Mouse (Mus musculus): Measurements from ENCODE around the gene Rplp0. TPM values are rescaled to one million over a fixed set of nuclear protein-coding genes. Genes with fewer than 3 reads are reported as not detected.

Rplp0 gene
- polyA plus RNA-seq, 1 experiment from 2014 or later = 1,345 TPM

DNA sequence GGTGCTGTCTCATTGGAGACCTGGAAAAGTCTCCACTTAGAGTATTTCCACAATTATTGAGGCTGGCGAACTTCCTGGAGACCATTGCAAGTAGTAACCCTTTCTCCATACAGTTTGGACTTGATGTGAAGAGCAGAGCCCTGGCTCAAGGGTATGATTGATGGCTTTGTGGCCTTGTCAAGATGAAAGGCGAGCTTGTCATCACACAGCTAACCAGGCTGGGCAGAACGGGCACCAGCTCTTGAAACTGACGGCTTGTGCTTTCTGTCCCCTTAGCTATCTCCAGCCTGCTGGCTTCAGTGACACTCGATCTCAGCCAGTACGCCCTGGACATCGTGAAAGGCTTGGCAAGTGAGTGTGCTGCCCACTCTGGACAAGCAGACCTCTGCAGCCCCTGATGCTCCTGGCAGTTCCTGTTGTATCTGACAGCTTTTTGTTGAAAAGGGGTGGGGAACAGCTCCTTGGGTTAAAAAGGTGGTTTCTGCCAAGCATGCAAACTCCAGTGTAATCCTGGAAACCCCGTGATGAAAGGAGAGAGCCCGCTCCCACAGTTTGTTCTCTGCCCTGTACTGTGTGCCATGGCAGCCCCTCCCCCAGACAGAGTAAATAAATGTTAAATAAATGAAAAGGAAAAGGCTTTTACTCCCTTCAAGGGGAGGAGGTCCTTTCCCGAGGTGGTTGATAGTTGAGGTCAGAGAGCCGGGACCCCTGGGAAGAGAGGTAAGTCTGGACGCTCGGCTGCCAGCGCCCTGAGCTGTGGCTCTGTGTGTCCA is 21.1 kb downstream of the Rplp0 start:
- H3K27me3 ChIP-seq (ENCODE audit: insufficient read depth, poor library complexity, severe bottlenecking) = no peaks in the 10 kb centered on the region
- no peak overlapping the region for H3K4me3 ChIP-seq
- no peak overlapping the region for H3K27ac ChIP-seq
- 0 out of 2 replicates have a peak, but pooled peaks cover 11% of the 10 kb centered on the region for H3K9me3 ChIP-seq
- 0 out of 2 replicates have a peak, but pooled peaks cover 7% of the 10 kb centered on the region for H3K4me1 ChIP-seq
- no peak for DNase-seq (ENCODE audit: low spot score)
- WGBS = 80% methylated on average over 14 of the region's 14 CpGs
- H3K36me3 ChIP-seq = peaks cover 97% of the 10 kb centered on the region

DNA sequence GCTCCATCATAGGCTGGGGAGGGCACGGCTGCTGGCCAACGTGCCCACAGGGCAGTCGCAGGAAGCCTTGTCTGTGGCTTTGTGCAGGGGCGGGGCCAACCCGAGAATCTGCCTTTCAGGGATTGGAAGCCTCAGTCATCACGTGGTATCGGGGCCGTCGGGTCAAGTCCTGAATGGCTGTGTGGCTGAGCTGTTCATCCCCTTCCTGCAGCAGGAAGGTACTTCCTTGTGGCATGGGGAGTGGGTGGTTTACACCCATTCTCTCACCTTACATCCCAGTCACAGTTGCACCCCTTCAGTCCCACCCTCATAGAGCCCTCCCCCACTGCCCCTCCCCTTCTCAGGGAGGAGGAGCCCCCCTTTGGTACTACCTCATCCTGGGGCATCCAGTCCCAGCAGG is 22.4 kb downstream of the Rplp0 start:
- no peak overlapping the region for H3K27ac ChIP-seq
- no peak for DNase-seq (ENCODE audit: low spot score)
- WGBS = 92% methylated on average over 9 of the region's 9 CpGs
- no peaks in the 10 kb centered on the region for H3K27me3 ChIP-seq (ENCODE audit: insufficient read depth, poor library complexity, severe bottlenecking)
- 0 out of 2 replicates have a peak, but pooled peaks cover 11% of the 10 kb centered on the region for H3K9me3 ChIP-seq
- no peak overlapping the region for H3K4me3 ChIP-seq
- 0 out of 2 replicates have a peak, but pooled peaks cover 7% of the 10 kb centered on the region for H3K4me1 ChIP-seq
- peaks cover 98% of the 10 kb centered on the region for H3K36me3 ChIP-seq

DNA sequence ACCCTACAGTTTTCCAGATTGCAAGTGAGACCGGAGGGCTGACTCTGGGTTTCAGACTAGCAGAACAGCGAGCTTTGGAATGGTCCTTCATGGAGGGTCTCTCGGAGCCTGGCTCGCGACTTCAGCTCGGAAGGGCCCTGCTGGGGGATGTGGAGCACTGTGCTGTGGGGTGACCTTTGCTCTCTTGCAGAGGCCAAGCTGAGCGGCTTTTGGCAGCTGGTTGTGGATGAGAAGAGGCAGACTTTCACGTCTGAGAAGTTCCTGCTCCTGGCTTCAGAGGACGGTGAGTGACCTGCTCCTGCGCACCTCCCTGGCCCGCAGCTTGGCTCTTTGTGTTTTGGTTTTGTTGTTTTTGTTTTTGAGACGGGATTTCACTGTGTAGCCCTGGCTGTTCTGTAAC is 26.3 kb downstream of the Rplp0 start:
- no peak for DNase-seq (ENCODE audit: low spot score)
- Histone ChIP-seq H3K27ac (no peak overlapping the region), H3K36me3 (peaks cover 97% of the 10 kb centered on the region), H3K4me1 (0 out of 2 replicates have a peak, but pooled peaks cover 3% of the 10 kb centered on the region), H3K27me3 (ENCODE audit: insufficient read depth, poor library complexity, severe bottlenecking) (no peaks in the 10 kb centered on the region), H3K9me3 (0 out of 2 replicates have a peak, but pooled peaks cover 11% of the 10 kb centered on the region), H3K4me3 (no peak overlapping the region)
- WGBS = 90% methylated on average over 12 of the region's 12 CpGs

DNA sequence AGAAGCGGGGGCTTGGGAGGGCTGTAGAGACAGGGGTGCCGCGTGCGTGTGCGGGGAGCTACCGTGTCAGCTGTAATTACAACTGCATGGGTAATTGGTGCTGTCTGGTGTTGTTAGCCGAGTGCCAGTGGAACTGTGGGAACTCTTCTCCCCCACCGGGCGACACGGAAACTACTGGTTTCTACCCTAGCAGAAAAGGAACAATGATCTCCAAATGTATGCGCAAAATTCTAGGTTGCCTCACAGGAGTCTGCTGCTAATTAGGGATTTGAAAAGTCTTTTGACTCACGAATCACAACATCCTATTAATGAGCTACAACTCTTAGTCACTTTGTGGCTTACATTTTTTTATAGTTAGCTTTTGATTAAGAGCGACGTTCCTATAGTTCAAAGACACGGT is 26.9 kb downstream of the Rplp0 start:
- WGBS = 94% methylated on average over 15 of the region's 15 CpGs
- DNase-seq (ENCODE audit: low spot score) = no peak
- H3K27ac ChIP-seq = no peak overlapping the region
- H3K27me3 ChIP-seq (ENCODE audit: insufficient read depth, poor library complexity, severe bottlenecking) = no peaks in the 10 kb centered on the region
- 0 out of 2 replicates have a peak, but pooled peaks cover 11% of the 10 kb centered on the region for H3K9me3 ChIP-seq
- peaks cover 97% of the 10 kb centered on the region for H3K36me3 ChIP-seq
- H3K4me1 ChIP-seq = no peaks in the 10 kb centered on the region
- H3K4me3 ChIP-seq = no peak overlapping the region

DNA sequence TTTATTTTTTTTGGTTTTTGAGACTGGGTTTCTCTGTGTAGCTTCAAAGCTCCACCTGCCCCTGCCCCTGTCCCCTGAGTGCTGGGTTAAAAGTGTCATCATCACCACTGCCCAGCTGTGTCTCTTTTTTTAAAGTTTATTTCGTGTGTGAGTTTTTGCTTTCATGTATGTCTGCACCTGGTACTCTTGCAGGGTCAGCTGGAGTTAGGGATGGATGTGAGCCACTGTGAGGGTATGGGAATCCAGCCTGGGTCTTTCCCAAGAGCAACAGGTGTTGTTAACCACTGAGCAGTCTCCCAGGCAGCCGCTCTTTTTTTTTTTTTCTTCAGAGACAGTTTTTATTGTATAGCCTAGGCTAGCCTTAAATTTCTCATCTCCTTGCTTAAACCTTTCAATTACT is 27.5 kb downstream of the Rplp0 start:
- Histone ChIP-seq H3K27ac (no peak overlapping the region), H3K36me3 (peaks cover 97% of the 10 kb centered on the region), H3K27me3 (ENCODE audit: insufficient read depth, poor library complexity, severe bottlenecking) (no peaks in the 10 kb centered on the region), H3K4me1 (no peaks in the 10 kb centered on the region), H3K4me3 (no peak overlapping the region), H3K9me3 (0 out of 2 replicates have a peak, but pooled peaks cover 10% of the 10 kb centered on the region)
- no peak for DNase-seq (ENCODE audit: low spot score)
- WGBS = 95% methylated on average over 2 of the region's 2 CpGs

DNA sequence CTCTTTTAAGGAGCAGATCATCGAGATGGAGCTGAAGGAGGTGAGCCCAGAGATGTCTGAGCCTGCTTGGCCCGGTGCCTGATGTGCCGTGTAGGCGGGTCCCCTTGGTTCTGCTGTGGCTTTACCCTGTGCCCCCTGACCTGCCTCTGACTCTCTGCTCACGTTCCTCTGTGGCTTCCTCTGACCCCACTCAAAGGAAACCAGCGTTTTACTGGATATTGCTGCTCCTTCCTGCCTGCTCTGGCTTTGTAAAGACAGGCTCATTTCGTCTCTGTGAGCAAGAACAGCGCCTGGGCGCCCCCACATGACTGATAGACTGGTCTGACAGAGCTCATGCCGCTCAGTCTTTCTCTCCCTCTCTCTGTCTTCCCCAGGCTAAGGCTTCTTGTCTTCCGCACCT is 31.8 kb downstream of the Rplp0 start:
- Histone ChIP-seq H3K4me1 (peaks cover 14% of the 10 kb centered on the region), H3K4me3 (no peak overlapping the region), H3K36me3 (peaks cover 97% of the 10 kb centered on the region), H3K9me3 (no peaks in the 10 kb centered on the region), H3K27me3 (ENCODE audit: insufficient read depth, poor library complexity, severe bottlenecking) (no peaks in the 10 kb centered on the region), H3K27ac (no peak overlapping the region)
- WGBS = 81% methylated on average over 11 of the region's 11 CpGs
- no peak for DNase-seq (ENCODE audit: low spot score)

DNA sequence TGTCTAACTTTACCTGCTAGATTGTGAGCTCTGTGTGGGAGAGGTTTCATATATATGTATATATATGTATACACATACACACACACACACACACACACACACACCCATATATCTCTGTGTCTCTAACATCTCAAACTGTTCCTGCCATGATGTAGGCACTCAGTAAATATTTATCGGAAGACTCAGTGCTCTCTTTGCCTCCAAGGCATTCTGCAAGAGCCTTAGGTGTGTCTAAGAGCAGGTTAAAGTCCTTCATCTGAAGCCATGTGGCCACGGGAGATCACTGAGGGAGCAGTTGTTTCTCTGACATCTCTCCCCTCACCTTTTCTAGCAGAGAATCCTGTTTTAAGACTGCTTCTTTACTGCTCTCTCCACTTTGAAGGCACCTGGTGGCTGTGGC is 32.2 kb downstream of the Rplp0 start:
- H3K36me3 ChIP-seq = peaks cover 97% of the 10 kb centered on the region
- H3K27me3 ChIP-seq (ENCODE audit: insufficient read depth, poor library complexity, severe bottlenecking) = no peaks in the 10 kb centered on the region
- WGBS = 97% methylated on average over 2 of the region's 2 CpGs
- no peak for DNase-seq (ENCODE audit: low spot score)
- H3K9me3 ChIP-seq = no peaks in the 10 kb centered on the region
- H3K4me1 ChIP-seq = peaks cover 14% of the 10 kb centered on the region
- H3K4me3 ChIP-seq = no peak overlapping the region
- no peak overlapping the region for H3K27ac ChIP-seq

DNA sequence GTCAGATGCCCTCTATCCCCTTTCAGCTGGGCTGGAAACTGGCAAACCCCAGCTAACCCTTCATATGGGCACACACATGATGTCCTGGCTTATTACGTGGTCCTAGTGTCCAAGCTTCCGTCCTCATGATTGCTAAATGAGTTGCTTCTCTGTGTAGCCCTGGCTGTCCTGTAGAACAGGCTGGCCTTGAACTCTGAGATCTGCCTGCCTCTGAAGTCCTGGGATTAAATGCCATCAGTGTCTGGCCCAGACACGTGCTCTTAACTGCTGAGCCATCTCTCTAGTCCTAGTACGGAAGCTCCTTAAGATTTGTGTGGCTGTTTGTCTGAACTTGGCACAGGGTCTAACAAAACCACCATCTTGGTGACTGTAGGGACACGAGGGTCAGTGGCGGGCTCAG is 44.3 kb downstream of the Rplp0 start:
- DNase-seq (ENCODE audit: low spot score) = no peak
- no peak overlapping the region for H3K27ac ChIP-seq
- WGBS = 93% methylated on average over 6 of the region's 6 CpGs
- peaks cover 97% of the 10 kb centered on the region for H3K36me3 ChIP-seq
- H3K27me3 ChIP-seq (ENCODE audit: insufficient read depth, poor library complexity, severe bottlenecking) = no peaks in the 10 kb centered on the region
- no peak overlapping the region for H3K4me3 ChIP-seq
- no peaks in the 10 kb centered on the region for H3K4me1 ChIP-seq
- H3K9me3 ChIP-seq = no peaks in the 10 kb centered on the region

DNA sequence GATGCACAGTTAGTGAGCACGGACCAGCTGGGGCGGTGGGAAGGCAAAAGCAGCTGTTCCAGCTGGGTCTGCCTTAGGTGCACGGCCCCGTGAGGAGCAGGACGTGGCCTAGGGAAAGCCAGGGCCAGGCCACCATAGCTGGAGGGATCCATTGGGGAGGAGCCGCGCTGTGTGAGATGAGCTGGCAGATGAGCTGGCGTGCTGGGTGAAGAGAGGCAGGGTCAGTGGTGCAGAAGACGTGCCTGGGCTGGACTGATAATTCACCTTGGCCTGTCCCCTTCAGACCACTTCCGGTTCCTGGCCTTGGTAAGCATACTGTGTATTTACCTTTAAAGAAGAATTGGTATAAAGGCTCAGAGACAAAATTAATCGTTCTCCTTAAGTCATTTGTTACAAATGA is 52.3 kb downstream of the Rplp0 start:
- Histone ChIP-seq H3K4me1 (0 out of 2 replicates have a peak, but pooled peaks cover 9% of the 10 kb centered on the region), H3K36me3 (peaks cover 99% of the 10 kb centered on the region), H3K9me3 (no peaks in the 10 kb centered on the region), H3K27ac (no peak overlapping the region; the same call in 1 of the 2 replicates), H3K4me3 (no peak overlapping the region), H3K27me3 (ENCODE audit: insufficient read depth, poor library complexity, severe bottlenecking) (no peaks in the 10 kb centered on the region)
- no peak for DNase-seq (ENCODE audit: low spot score)
- 86% methylated on average over 11 of the region's 11 CpGs for WGBS

Small RNA genes within 50 kb of the gene (microRNA-seq; reads per million reads assigned to microRNA genes)
- not detected for gene Mir7029

Other genes with a start within 250 kb of the Rplp0 start
- gene Srsf9, start 232.3 kb upstream of the Rplp0 start, polyA plus RNA-seq (2016; fragmentation: Nextera tagmentation; extraction: Ambion mirVana) = 154 and 293 TPM in 2 replicates
- gene Gatc, start 218.3 kb upstream of the Rplp0 start, polyA plus RNA-seq (2016; fragmentation: Nextera tagmentation; extraction: Ambion mirVana) = 22.8 and 25.8 TPM in 2 replicates
- 40.3 and 46.7 TPM in 2 replicates for gene Triap1, start 218.2 kb upstream of the Rplp0 start, polyA plus RNA-seq (2016; fragmentation: Nextera tagmentation; extraction: Ambion mirVana)
- 1,049 and 1,325 TPM in 2 replicates for gene Cox6a1, start 210.5 kb upstream of the Rplp0 start, polyA plus RNA-seq (2016; fragmentation: Nextera tagmentation; extraction: Ambion mirVana)
- gene Msi1, start 129.9 kb upstream of the Rplp0 start, polyA plus RNA-seq (2016; fragmentation: Nextera tagmentation; extraction: Ambion mirVana) = 9.6 and 17.1 TPM in 2 replicates
- gene Pla2g1b, start 93.2 kb upstream of the Rplp0 start, polyA plus RNA-seq (2016; fragmentation: Nextera tagmentation; extraction: Ambion mirVana) = 0.48 and 1.4 TPM in 2 replicates
- gene Sirt4, start 74.7 kb upstream of the Rplp0 start, polyA plus RNA-seq (2016; fragmentation: Nextera tagmentation; extraction: Ambion mirVana) = 18.7 and 19.0 TPM in 2 replicates
- gene Pxn, start 52.8 kb upstream of the Rplp0 start, polyA plus RNA-seq (2016; fragmentation: Nextera tagmentation; extraction: Ambion mirVana) = 30.3 and 31.9 TPM in 2 replicates
- 47.8 and 49.8 TPM in 2 replicates for gene Gcn1l1, start 5.8 kb downstream of the Rplp0 start, polyA plus RNA-seq (2016; fragmentation: Nextera tagmentation; extraction: Ambion mirVana)
- gene Rab35, start 72.4 kb downstream of the Rplp0 start, polyA plus RNA-seq (2016; fragmentation: Nextera tagmentation; extraction: Ambion mirVana) = 16.5 and 18.8 TPM in 2 replicates
- gene Bicdl1, start 172.2 kb downstream of the Rplp0 start, polyA plus RNA-seq (2016; fragmentation: Nextera tagmentation; extraction: Ambion mirVana) = 8.2 and 11.1 TPM in 2 replicates